Comparison of ENCODE assay signal across 28 mouse cellular contexts in genomic region chr17:28411381-28411960, GRCm38 (mm10). TPM values are rescaled to one million over a fixed set of nuclear protein-coding genes. Genes with fewer than 3 reads are reported as not detected.
DNase-seq lines count a peak whose midpoint lies in the region; ATAC-seq and TF ChIP-seq lines count a peak whose summit lies in the region.
"Had no signal": no experiment of that assay in that cellular context is flagged by ENCODE, and none has a peak within 500 bp of the region (broad histone marks: within the 10 kb centered on the region; RNA-seq: fewer than 3 reads in every experiment).

No protein-coding gene starts in this region.

- no peak for TF ChIP-seq POLR2A in lung, adult 2 months (IDR thresholded peaks at IDR 0.05; ENCODE audit: borderline replicate concordance, extremely low read depth, low read depth, low read length)
- TF ChIP-seq POLR2A in limb, embryonic 14.5 days (IDR thresholded peaks at IDR 0.05; ENCODE audit: borderline replicate concordance, extremely low read depth, insufficient read depth, insufficient read length) = no peak

- H3K9me3 ChIP-seq in lung, embryonic 14.5 days (ENCODE audit: low read depth, low read length) = no peaks in the 10 kb centered on the region
- H3K9me3 ChIP-seq in limb, embryonic 14.5 days (ENCODE audit: control insufficient read depth, low read length) = no peaks in the 10 kb centered on the region
- H3K9me3 ChIP-seq: forebrain, embryonic 10.5 days; hindbrain, embryonic 13.5 days; liver, embryonic 13.5 days; megakaryocyte, embryonic 14.5 days; midbrain, embryonic 13.5 days had no signal

- peak; percentile 41 for DNase-seq in adrenal gland, postnatal 14 days
- DNase-seq in adrenal gland, adult 18-20 months (ENCODE audit: low spot score in 2 of 2) = no peak
- peak; percentile 44 for DNase-seq in heart, adult 8-10 months (ENCODE audit: low spot score)
- no peak for DNase-seq in heart, adult 9 months (ENCODE audit: low spot score in 2 of 2)
- no peak for DNase-seq in lung, embryonic 14.5 days
- DNase-seq in lung, adult 2 months = no peak
- peak; percentile 38 for DNase-seq in limb, embryonic 14.5 days (ENCODE audit: low spot score)
- DNase-seq in layer of hippocampus, adult 2 months (ENCODE audit: low spot score in 2 of 2) = no peak
- DNase-seq: adrenal gland, postnatal 25 days; cerebellum, adult 9-10 months; heart, postnatal 36 days; kidney, adult 18-20 months; kidney, postnatal 10 days; liver, embryonic 13.5 days; lung, postnatal 14 days; right cerebral cortex, postnatal 14 days; spleen, adult 18-20 months; thymus, postnatal 25 days had no signal

- no peak for ATAC-seq in lung, embryonic 14.5 days (ENCODE audit: insufficient read depth)
- ATAC-seq in limb, embryonic 14.5 days (ENCODE audit: low FRiP score, low read depth) = no peak
- ATAC-seq: activated CD4-positive, CD25-positive, alpha-beta regulatory T cell, adult 4 months; forebrain, embryonic 16.5 days; midbrain, embryonic 13.5 days had no signal

- H3K36me3 ChIP-seq in lung, embryonic 14.5 days (ENCODE audit: insufficient read depth) = peaks cover 23% of the 10 kb centered on the region
- H3K36me3 ChIP-seq in limb, embryonic 14.5 days (ENCODE audit: control insufficient read depth, insufficient read depth, low read length) = peaks cover 12% of the 10 kb centered on the region; the same call in 1 of the 2 replicates

- no peak overlapping the region for H3K4me3 ChIP-seq in lung, embryonic 14.5 days (ENCODE audit: low read depth, low read length)
- no peak overlapping the region for H3K4me3 ChIP-seq in lung, adult 2 months (replicated peaks; ENCODE audit: extremely low read depth, low read depth, low read length)
- no peak overlapping the region for H3K4me3 ChIP-seq in limb, embryonic 14.5 days (replicated peaks; ENCODE audit: low read length)
- H3K4me3 ChIP-seq in layer of hippocampus, adult 2 months = no peak overlapping the region
- H3K4me3 ChIP-seq: forebrain, embryonic 10.5 days; hindbrain, embryonic 13.5 days; liver, embryonic 13.5 days; megakaryocyte, embryonic 14.5 days; midbrain, embryonic 13.5 days had no signal

- H3K9ac ChIP-seq in lung, embryonic 14.5 days = 0 out of 2 replicates have a peak overlapping the region, but pooled peaks have one; percentile 11
- H3K9ac ChIP-seq in limb, embryonic 14.5 days (ENCODE audit: low read depth, low read length, severe bottlenecking) = no peak overlapping the region
- H3K9ac ChIP-seq: hindbrain, embryonic 13.5 days; liver, embryonic 13.5 days; midbrain, embryonic 13.5 days had no signal

- 65% methylated on average over 10 of the region's 10 CpGs for WGBS in lung, embryonic 14.5 days
- 66% methylated on average over 10 of the region's 10 CpGs for WGBS in lung, adult 2 months
- WGBS in limb, embryonic 14.5 days = 69% methylated on average over 10 of the region's 10 CpGs

- TF ChIP-seq CTCF in lung, embryonic 14.5 days (IDR thresholded peaks at IDR 0.05; ENCODE audit: low read depth) = no peak
- no peak for TF ChIP-seq CTCF in lung, adult 2 months (IDR thresholded peaks at IDR 0.05; ENCODE audit: insufficient read depth, low read length)
- TF ChIP-seq CTCF in layer of hippocampus, adult 2 months (conservative IDR thresholded peaks at IDR 0.05) = no peak

- H3K27ac ChIP-seq in lung, embryonic 14.5 days (ENCODE audit: low read depth) = no peak overlapping the region
- peak overlapping the region; percentile 38 for H3K27ac ChIP-seq in limb, embryonic 14.5 days (replicated peaks; ENCODE audit: low read depth, low read length)
- H3K27ac ChIP-seq in layer of hippocampus, adult 2 months = no peak overlapping the region
- H3K27ac ChIP-seq: forebrain, embryonic 10.5 days; hindbrain, embryonic 13.5 days; liver, embryonic 13.5 days; midbrain, embryonic 13.5 days had no signal

- H3K4me1 ChIP-seq in lung, embryonic 14.5 days (ENCODE audit: insufficient read depth) = no peaks in the 10 kb centered on the region
- H3K4me1 ChIP-seq in lung, adult 2 months (ENCODE audit: control insufficient read depth, insufficient read depth, low read length) = no peaks in the 10 kb centered on the region
- H3K4me1 ChIP-seq in limb, embryonic 14.5 days (ENCODE audit: control insufficient read depth, insufficient read depth, low read length) = peaks cover 4% of the 10 kb centered on the region; the same call in 1 of the 2 replicates
- H3K4me1 ChIP-seq: forebrain, embryonic 10.5 days; hindbrain, embryonic 13.5 days; midbrain, embryonic 13.5 days had no signal

- no peak overlapping the region for H3K4me2 ChIP-seq in lung, embryonic 14.5 days
- H3K4me2 ChIP-seq in limb, embryonic 14.5 days (replicated peaks; ENCODE audit: low read depth, low read length, severe bottlenecking) = no peak overlapping the region
- H3K4me2 ChIP-seq: hindbrain, embryonic 13.5 days; liver, embryonic 13.5 days; midbrain, embryonic 13.5 days had no signal

- H3K27me3 ChIP-seq in lung, embryonic 14.5 days (ENCODE audit: insufficient read depth, low read length) = no peaks in the 10 kb centered on the region
- no peaks in the 10 kb centered on the region for H3K27me3 ChIP-seq in limb, embryonic 14.5 days (ENCODE audit: control insufficient read depth, insufficient read depth, low read length)
- H3K27me3 ChIP-seq: hindbrain, embryonic 13.5 days; liver, embryonic 13.5 days; megakaryocyte, embryonic 14.5 days; midbrain, embryonic 13.5 days had no signal

RNA-seq across cellular contexts. Expression of gene Tulp1, which starts 46.4 kb away (rescaled TPM):
- 0.71 TPM in 1 of 2 replicates, not detected in the other for total RNA-seq in adrenal gland, postnatal 14 days (2021)
- not detected for total RNA-seq in adrenal gland, adult 18-20 months (2021)
- not detected for total RNA-seq in heart, adult 8-10 months (2022)
- 3.0 and 3.6 TPM in 2 replicates for polyA plus RNA-seq in lung, embryonic 14.5 days (2014; fragmentation: Nextera tagmentation; extraction: Ambion mirVana)
- 7.0 and 7.2 TPM in 2 replicates for polyA plus RNA-seq in lung, adult 2 months (2012; rRNA removed)
- polyA plus RNA-seq in limb, embryonic 14.5 days (2012; rRNA removed) = 5.0 and 7.4 TPM in 2 replicates
- 4.9 and 6.4 TPM in 2 replicates for polyA plus RNA-seq in limb, embryonic 14.5 days (2014; fragmentation: Nextera tagmentation; extraction: Ambion mirVana)
- total RNA-seq in layer of hippocampus, adult 2 months (2021) = not detected
- total RNA-seq: adrenal gland, postnatal 25 days; common myeloid progenitor, adult 5-6 weeks; heart, adult 18-20 months; heart, postnatal 36 days; layer of hippocampus, postnatal 25 days; monocyte, adult 5-6 weeks had no signal
- polyA plus RNA-seq: activated CD4-positive, CD25-positive, alpha-beta regulatory T cell, adult 4 months had no signal

Comparison
In these comparisons a context has a peak if more than half of its experiments do, and no peak if none do; other contexts are left out.
1. DNase-seq: peak in adrenal gland, postnatal 14 days (single experiment), heart, adult 8-10 months (single experiment) and limb, embryonic 14.5 days (single experiment); none in adrenal gland, adult 18-20 months (0 of 2), heart, adult 9 months (0 of 2), lung, embryonic 14.5 days (single experiment), lung, adult 2 months (single experiment) and layer of hippocampus, adult 2 months (0 of 2).